Mouse (Mus musculus): ENCODE results near the gene Enox1. TPM values are rescaled to one million over a fixed set of nuclear protein-coding genes. Genes with fewer than 3 reads are reported as not detected.

Enox1 gene
- polyA plus RNA-seq, 2 experiments = 13.5 to 15.6 TPM

GRCm38 (mm10) chr14:77475134-77475820, 318.7 kb downstream of the Enox1 start:
- WGBS = 75% methylated on average over 11 of the region's 11 CpGs
- H3K4me3 ChIP-seq (replicated peaks; ENCODE audit: low read length) = no peak overlapping the region
- H3K4me2 ChIP-seq (replicated peaks; ENCODE audit: low read depth, low read length, severe bottlenecking) = no peak overlapping the region
- no peaks in the 10 kb centered on the region for H3K27me3 ChIP-seq (ENCODE audit: control insufficient read depth, insufficient read depth, low read length)
- H3K36me3 ChIP-seq (ENCODE audit: control insufficient read depth, insufficient read depth, low read length) = no peaks in the 10 kb centered on the region
- H3K9me3 ChIP-seq (ENCODE audit: control insufficient read depth, low read length) = no peaks in the 10 kb centered on the region
- H3K4me1 ChIP-seq (ENCODE audit: control insufficient read depth, insufficient read depth, low read length) = no peaks in the 10 kb centered on the region
- no peak for DNase-seq (ENCODE audit: low spot score)
- TF ChIP-seq POLR2A (IDR thresholded peaks at IDR 0.05; ENCODE audit: borderline replicate concordance, extremely low read depth, insufficient read depth, insufficient read length) = no peak
- ATAC-seq (ENCODE audit: low FRiP score, low read depth) = no peak
- no peak overlapping the region for H3K27ac ChIP-seq (replicated peaks; ENCODE audit: low read depth, low read length)
- H3K9ac ChIP-seq (ENCODE audit: low read depth, low read length, severe bottlenecking) = no peak overlapping the region

GRCm38 (mm10) chr14:77477704-77478103, 321.1 kb downstream of the Enox1 start:
- Histone ChIP-seq H3K4me3 (replicated peaks; ENCODE audit: low read length) (no peak overlapping the region), H3K4me2 (replicated peaks; ENCODE audit: low read depth, low read length, severe bottlenecking) (no peak overlapping the region), H3K27ac (replicated peaks; ENCODE audit: low read depth, low read length) (no peak overlapping the region), H3K9ac (ENCODE audit: low read depth, low read length, severe bottlenecking) (no peak overlapping the region), H3K4me1 (ENCODE audit: control insufficient read depth, insufficient read depth, low read length) (0 out of 2 replicates have a peak, but pooled peaks cover 3% of the 10 kb centered on the region), H3K9me3 (ENCODE audit: control insufficient read depth, low read length) (no peaks in the 10 kb centered on the region), H3K36me3 (ENCODE audit: control insufficient read depth, insufficient read depth, low read length) (no peaks in the 10 kb centered on the region), H3K27me3 (ENCODE audit: control insufficient read depth, insufficient read depth, low read length) (no peaks in the 10 kb centered on the region)
- ATAC-seq (ENCODE audit: low FRiP score, low read depth) (no peak), DNase-seq (ENCODE audit: low spot score) (no peak)
- TF ChIP-seq POLR2A (IDR thresholded peaks at IDR 0.05; ENCODE audit: borderline replicate concordance, extremely low read depth, insufficient read depth, insufficient read length) = no peak
- 78% methylated on average over 4 of the region's 4 CpGs for WGBS

- no peak for DNase-seq (ENCODE audit: low spot score)
- WGBS = 82% methylated on average over 7 of the region's 7 CpGs
- H3K4me3 ChIP-seq (replicated peaks; ENCODE audit: low read length) = no peak overlapping the region
- no peaks in the 10 kb centered on the region for H3K9me3 ChIP-seq (ENCODE audit: control insufficient read depth, low read length)
- H3K27ac ChIP-seq (replicated peaks; ENCODE audit: low read depth, low read length) = no peak overlapping the region
- H3K4me2 ChIP-seq (replicated peaks; ENCODE audit: low read depth, low read length, severe bottlenecking) = no peak overlapping the region
- no peaks in the 10 kb centered on the region for H3K36me3 ChIP-seq (ENCODE audit: control insufficient read depth, insufficient read depth, low read length)
- H3K9ac ChIP-seq (ENCODE audit: low read depth, low read length, severe bottlenecking) = no peak overlapping the region
- no peaks in the 10 kb centered on the region for H3K27me3 ChIP-seq (ENCODE audit: control insufficient read depth, insufficient read depth, low read length)
- H3K4me1 ChIP-seq (ENCODE audit: control insufficient read depth, insufficient read depth, low read length) = 0 out of 2 replicates have a peak, but pooled peaks cover 3% of the 10 kb centered on the region
- no peak for TF ChIP-seq POLR2A (IDR thresholded peaks at IDR 0.05; ENCODE audit: borderline replicate concordance, extremely low read depth, insufficient read depth, insufficient read length)
- no peak for ATAC-seq (ENCODE audit: low FRiP score, low read depth)
Observed at GRCm38 (mm10) chr14:77478210-77478609, 321.6 kb downstream of the Enox1 start.

- 93% methylated on average over 8 of the region's 8 CpGs for WGBS
- no peak for ATAC-seq (ENCODE audit: low FRiP score, low read depth)
- no peak overlapping the region for H3K4me3 ChIP-seq (replicated peaks; ENCODE audit: low read length)
Observed at GRCm38 (mm10) chr14:77478692-77479091, 322.1 kb downstream of the Enox1 start.

GRCm38 (mm10) chr14:77483076-77483475, 326.5 kb downstream of the Enox1 start:
- no peak for ATAC-seq (ENCODE audit: low FRiP score, low read depth)
- Histone ChIP-seq H3K36me3 (ENCODE audit: control insufficient read depth, insufficient read depth, low read length) (no peaks in the 10 kb centered on the region), H3K4me2 (replicated peaks; ENCODE audit: low read depth, low read length, severe bottlenecking) (no peak overlapping the region), H3K4me1 (ENCODE audit: control insufficient read depth, insufficient read depth, low read length) (0 out of 2 replicates have a peak, but pooled peaks cover 6% of the 10 kb centered on the region), H3K9me3 (ENCODE audit: control insufficient read depth, low read length) (no peaks in the 10 kb centered on the region), H3K9ac (ENCODE audit: low read depth, low read length, severe bottlenecking) (no peak overlapping the region), H3K27ac (replicated peaks; ENCODE audit: low read depth, low read length) (no peak overlapping the region), H3K4me3 (replicated peaks; ENCODE audit: low read length) (no peak overlapping the region), H3K27me3 (ENCODE audit: control insufficient read depth, insufficient read depth, low read length) (no peaks in the 10 kb centered on the region)
- WGBS = 42% methylated on average over 15 of the region's 15 CpGs
- no peak for TF ChIP-seq POLR2A (IDR thresholded peaks at IDR 0.05; ENCODE audit: borderline replicate concordance, extremely low read depth, insufficient read depth, insufficient read length)
- DNase-seq (ENCODE audit: low spot score) = no peak

More at GRCm38 (mm10) chr14:77478692-77479091, 322.1 kb downstream of the Enox1 start:
- 0 out of 2 replicates have a peak, but pooled peaks cover 3% of the 10 kb centered on the region for H3K4me1 ChIP-seq (ENCODE audit: control insufficient read depth, insufficient read depth, low read length)
- no peaks in the 10 kb centered on the region for H3K36me3 ChIP-seq (ENCODE audit: control insufficient read depth, insufficient read depth, low read length)
- DNase-seq (ENCODE audit: low spot score) = no peak
- no peak for TF ChIP-seq POLR2A (IDR thresholded peaks at IDR 0.05; ENCODE audit: borderline replicate concordance, extremely low read depth, insufficient read depth, insufficient read length)
- no peak overlapping the region for H3K27ac ChIP-seq (replicated peaks; ENCODE audit: low read depth, low read length)
- H3K9me3 ChIP-seq (ENCODE audit: control insufficient read depth, low read length) = no peaks in the 10 kb centered on the region
- H3K4me2 ChIP-seq (replicated peaks; ENCODE audit: low read depth, low read length, severe bottlenecking) = no peak overlapping the region
- no peak overlapping the region for H3K9ac ChIP-seq (ENCODE audit: low read depth, low read length, severe bottlenecking)
- H3K27me3 ChIP-seq (ENCODE audit: control insufficient read depth, insufficient read depth, low read length) = no peaks in the 10 kb centered on the region
